In the genomic region with DNA sequence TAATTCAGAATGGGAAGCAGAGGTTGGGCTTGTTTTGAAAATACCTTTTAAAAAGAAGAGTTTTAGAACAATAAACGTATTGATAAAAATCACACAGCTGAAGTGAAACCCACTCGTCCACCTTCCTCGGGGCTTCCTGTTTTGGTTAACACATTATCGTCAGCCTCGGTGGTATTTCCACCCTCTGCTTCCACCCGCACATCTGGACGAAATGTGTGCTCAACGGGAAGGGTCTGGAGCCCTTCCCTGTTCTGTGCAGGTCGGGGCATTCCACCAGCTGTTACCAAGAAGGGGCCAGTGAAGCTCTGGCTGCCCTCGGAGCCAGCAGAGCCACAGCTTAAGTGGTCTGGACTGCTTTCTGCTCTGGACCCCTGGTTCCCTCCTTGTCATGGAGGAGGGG, we compare ENCODE assay signal across 10 mouse cellular contexts.
DNase-seq lines count a peak whose midpoint lies in the region; ATAC-seq and TF ChIP-seq lines count a peak whose summit lies in the region.
"Had no signal": no experiment of that assay in that cellular context is flagged by ENCODE, and none has a peak within 500 bp of the region (broad histone marks: within the 10 kb centered on the region; RNA-seq: fewer than 3 reads in every experiment).

No protein-coding gene starts in this region.

- no peak for DNase-seq in heart, adult 2 months
- peak; percentile 23 for DNase-seq in thymus, postnatal 0 days (ENCODE audit: low spot score)
- DNase-seq in thymus, postnatal 36 days: no peak
- peak; percentile 47 for DNase-seq in splenic B cell, adult 2 months (ENCODE audit: low read depth, low spot score)
- no peak for DNase-seq in midbrain, embryonic 14.5 days
- no peak for DNase-seq in gastrocnemius, postnatal 10 days
- DNase-seq: cerebellum, adult 9-10 months had no signal

- no peaks in the 10 kb centered on the region for H3K79me2 ChIP-seq in heart, adult 2 months (replicated peaks; ENCODE audit: control insufficient read depth, insufficient read depth, low read length)

- TF ChIP-seq EP300 in heart, adult 2 months (IDR thresholded peaks at IDR 0.05; ENCODE audit: insufficient read depth, low read depth, low read length): no peak

- intact Hi-C loops in heart, adult 2 months (cut with DNase I): loop anchor here (5.0 kb wide), 4 partner anchors 58 to 208 kb away; no protein-coding TSS in a partner anchor

- TF ChIP-seq CTCF in heart, adult 2 months (IDR thresholded peaks at IDR 0.05): no peak

- no peaks in the 10 kb centered on the region for H3K9me3 ChIP-seq in heart, embryonic 13.5 days
- H3K9me3 ChIP-seq in limb, embryonic 12.5 days: no peaks in the 10 kb centered on the region
- no peaks in the 10 kb centered on the region for H3K9me3 ChIP-seq in midbrain, embryonic 14.5 days (ENCODE audit: control insufficient read depth, low read length)

- H3K36me3 ChIP-seq in heart, embryonic 13.5 days: no peaks in the 10 kb centered on the region
- no peaks in the 10 kb centered on the region for H3K36me3 ChIP-seq in heart, adult 2 months (ENCODE audit: control insufficient read depth, insufficient read depth, low read length)
- H3K36me3 ChIP-seq in limb, embryonic 12.5 days: no peaks in the 10 kb centered on the region
- H3K36me3 ChIP-seq in splenic B cell, adult 2 months (ENCODE audit: control insufficient read depth, insufficient read depth, low read length, poor library complexity, severe bottlenecking): no peaks in the 10 kb centered on the region
- no peaks in the 10 kb centered on the region for H3K36me3 ChIP-seq in midbrain, embryonic 14.5 days (ENCODE audit: control insufficient read depth, insufficient read depth, low read length)

- peaks cover 50% of the 10 kb centered on the region for H3K4me1 ChIP-seq in heart, embryonic 13.5 days
- H3K4me1 ChIP-seq in heart, adult 2 months (ENCODE audit: control insufficient read depth, insufficient read depth, low read length): no peaks in the 10 kb centered on the region; the same call in 1 of the 2 replicates
- peaks cover 13% of the 10 kb centered on the region for H3K4me1 ChIP-seq in limb, embryonic 12.5 days (replicated peaks)
- no peaks in the 10 kb centered on the region for H3K4me1 ChIP-seq in midbrain, embryonic 14.5 days (ENCODE audit: control insufficient read depth, insufficient read depth, low read length)

- no peak overlapping the region for H3K4me3 ChIP-seq in heart, embryonic 13.5 days
- no peak overlapping the region for H3K4me3 ChIP-seq in heart, adult 2 months
- no peak overlapping the region for H3K4me3 ChIP-seq in limb, embryonic 12.5 days (replicated peaks)
- no peak overlapping the region for H3K4me3 ChIP-seq in midbrain, embryonic 14.5 days (replicated peaks; ENCODE audit: low read depth, low read length)

- H3K27me3 ChIP-seq in heart, embryonic 13.5 days (replicated peaks): 0 out of 2 replicates have a peak, but pooled peaks cover 4% of the 10 kb centered on the region
- H3K27me3 ChIP-seq in heart, adult 2 months (ENCODE audit: control insufficient read depth, insufficient read depth, low read length): no peaks in the 10 kb centered on the region
- no peaks in the 10 kb centered on the region; the same call in 1 of the 2 replicates for H3K27me3 ChIP-seq in limb, embryonic 12.5 days
- H3K27me3 ChIP-seq in splenic B cell, adult 2 months (ENCODE audit: control insufficient read depth, insufficient read depth, low read length, poor library complexity, severe bottlenecking): no peaks in the 10 kb centered on the region
- no peaks in the 10 kb centered on the region for H3K27me3 ChIP-seq in midbrain, embryonic 14.5 days (ENCODE audit: control insufficient read depth, insufficient read depth, low read length)

- no peak overlapping the region for H3K9ac ChIP-seq in heart, embryonic 13.5 days
- no peak overlapping the region for H3K9ac ChIP-seq in heart, adult 2 months (ENCODE audit: low read depth, low read length)
- H3K9ac ChIP-seq in limb, embryonic 12.5 days (replicated peaks): no peak overlapping the region
- no peak overlapping the region for H3K9ac ChIP-seq in midbrain, embryonic 14.5 days (replicated peaks; ENCODE audit: low read length)
- H3K9ac ChIP-seq: hindbrain, embryonic 14.5 days had no signal

- ATAC-seq in heart, embryonic 13.5 days (ENCODE audit: extremely low read depth, insufficient number of reproducible peaks, low FRiP score, low TSS enrichment): no peak
- peak; percentile 63 for ATAC-seq in limb, embryonic 12.5 days (ENCODE audit: insufficient number of reproducible peaks, insufficient read depth, low FRiP score, low TSS enrichment, low read depth)
- ATAC-seq in midbrain, embryonic 14.5 days (ENCODE audit: low FRiP score, low TSS enrichment): no peak

- TF ChIP-seq POLR2A in heart, adult 2 months (IDR thresholded peaks at IDR 0.05; ENCODE audit: insufficient read depth, low read depth, low read length): no peak

- H3K4me2 ChIP-seq in heart, embryonic 13.5 days: peak overlapping the region; percentile 5; the same call in 1 of the 2 replicates
- H3K4me2 ChIP-seq in limb, embryonic 12.5 days: peak overlapping the region; percentile 34
- H3K4me2 ChIP-seq in midbrain, embryonic 14.5 days (ENCODE audit: low read length): no peak overlapping the region
- H3K4me2 ChIP-seq: hindbrain, embryonic 14.5 days had no signal

- peak overlapping the region; percentile 37 for H3K27ac ChIP-seq in heart, embryonic 13.5 days (replicated peaks)
- no peak overlapping the region for H3K27ac ChIP-seq in heart, adult 2 months
- H3K27ac ChIP-seq in limb, embryonic 12.5 days: peak overlapping the region; percentile 62
- no peak overlapping the region for H3K27ac ChIP-seq in midbrain, embryonic 14.5 days (replicated peaks; ENCODE audit: low read depth, low read length)
- H3K27ac ChIP-seq: hindbrain, embryonic 14.5 days had no signal

- WGBS in heart, embryonic 13.5 days: 55% methylated on average over 10 of the region's 10 CpGs
- WGBS in heart, adult 2 months: 34% methylated on average over 10 of the region's 10 CpGs
- WGBS in limb, embryonic 12.5 days: 15% methylated on average over 10 of the region's 10 CpGs
- WGBS in midbrain, embryonic 14.5 days: 80% methylated on average over 10 of the region's 10 CpGs

Comparison
In these comparisons a context has a peak if more than half of its experiments do, and no peak if none do; other contexts are left out.
1. H3K27ac ChIP-seq: peak in heart, embryonic 13.5 days (single experiment) and limb, embryonic 12.5 days (single experiment); none in heart, adult 2 months (single experiment) and midbrain, embryonic 14.5 days (single experiment).
2. DNase-seq: peak in thymus, postnatal 0 days (single experiment) and splenic B cell, adult 2 months (single experiment); none in heart, adult 2 months (0 of 2), thymus, postnatal 36 days (0 of 2), midbrain, embryonic 14.5 days (single experiment) and gastrocnemius, postnatal 10 days (single experiment).